Mouse (Mus musculus) spleen, adult 2 months (tissue): Measurements from ENCODE around the gene Wfdc1. TPM values are rescaled to one million over a fixed set of nuclear protein-coding genes. Genes with fewer than 3 reads are reported as not detected.

Source experiments
- DNase-seq, 2 experiments: peaks; one replicate each; pipeline versions ENCODE4 v3.0.0 to v3.0.0-alpha.2; 2012 to 2021; ENCODE audit warnings: low spot score in 2 of 2, low read depth in 1 of 2
- H3K27ac ChIP-seq: fragments of 200-500 bp; 2 replicates; pipeline ENCODE4 v1.5.1; 2012; ENCODE audit warnings: low read length, inconsistent platforms; ENCODE audit not compliant: insufficient read depth
- H3K27me3 ChIP-seq: fragments of 200-500 bp; 2 replicates; pipeline ENCODE4 v1.6.1; 2012; ENCODE audit warnings: mild to moderate bottlenecking, moderate library complexity, low read length, inconsistent platforms; ENCODE audit not compliant: control insufficient read depth, insufficient read depth
- H3K36me3 ChIP-seq: fragments of 200-500 bp; 2 replicates; pipeline ENCODE4 v1.6.1; 2012; ENCODE audit warnings: mild to moderate bottlenecking, low read length, inconsistent platforms; ENCODE audit not compliant: control insufficient read depth, insufficient read depth
- H3K4me1 ChIP-seq: fragments of 200-500 bp; 2 replicates; pipeline ENCODE4 v1.6.1; 2011; ENCODE audit warnings: inconsistent platforms; ENCODE audit not compliant: control insufficient read depth, insufficient read depth, insufficient read length
- H3K4me3 ChIP-seq: fragments of 200-500 bp; 2 replicates; pipeline ENCODE4 v1.5.1; 2011; ENCODE audit warnings: mild to moderate bottlenecking, inconsistent platforms; ENCODE audit not compliant: insufficient read depth, insufficient read length; ENCODE audit errors: extremely low read depth
- CTCF ChIP-seq: fragments of 200-500 bp; IDR thresholded peaks from 2 replicates; pipeline ENCODE4 v1.5.1; 2011; ENCODE audit warnings: mild to moderate bottlenecking, inconsistent platforms; ENCODE audit not compliant: insufficient read depth, insufficient read length, insufficient replicate concordance; ENCODE audit errors: extremely low read depth
- POLR2A ChIP-seq: fragments of 200-500 bp; IDR thresholded peaks from 2 replicates; pipeline ENCODE4 v1.6.1; 2011; ENCODE audit warnings: low read depth, low read length, inconsistent platforms
- WGBS: fragments of 180-500 bp; shearing (Covaris S2); methylation state at CpG from one replicate; pipeline ENCODE4 v1.1.7; 2018; 5-methylcytosine and 5-hydroxymethylcytosine counted together
- polyA plus RNA-seq: library from polyadenylated mRNA; depleted of rRNA; stranded (reverse); fragments of >200 nt; gene quantifications from 2 replicates; pipeline ENCODE4 v1.2.3, GENCODE M21; 2012

Gene Wfdc1
- polyA plus RNA-seq, 1 experiment: 5.8 TPM

DNA sequence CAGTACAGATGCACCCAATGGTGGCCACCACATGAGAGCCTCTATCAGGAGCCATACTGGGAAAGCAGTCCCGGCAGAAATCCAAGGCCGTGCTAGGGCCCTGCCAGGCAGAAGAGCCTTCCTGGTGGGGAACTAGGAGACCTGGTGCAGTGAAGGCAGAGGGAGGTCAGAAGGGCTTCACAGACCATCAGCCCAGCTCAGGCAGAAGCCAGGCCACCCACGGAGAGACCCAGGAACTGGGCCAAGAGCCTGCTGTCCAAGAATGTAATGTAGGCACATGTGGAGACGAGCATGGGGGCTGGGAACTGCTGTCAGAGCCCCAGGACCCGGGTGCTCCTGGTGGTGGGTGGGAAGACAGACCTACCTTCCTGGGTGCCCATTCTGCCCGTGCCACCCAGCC is 895 bp upstream of the Wfdc1 start:
- DNase-seq: no peak
- no peak overlapping the region for H3K27ac ChIP-seq
- 80% methylated on average over 6 of the region's 6 CpGs for WGBS
- H3K27me3 ChIP-seq: no peaks in the 10 kb centered on the region
- no peak overlapping the region for H3K4me3 ChIP-seq
- no peaks in the 10 kb centered on the region for H3K36me3 ChIP-seq
- H3K4me1 ChIP-seq: no peaks in the 10 kb centered on the region; the same call in 1 of the 2 replicates
- no peak for TF ChIP-seq CTCF
- no peak for TF ChIP-seq POLR2A

DNA sequence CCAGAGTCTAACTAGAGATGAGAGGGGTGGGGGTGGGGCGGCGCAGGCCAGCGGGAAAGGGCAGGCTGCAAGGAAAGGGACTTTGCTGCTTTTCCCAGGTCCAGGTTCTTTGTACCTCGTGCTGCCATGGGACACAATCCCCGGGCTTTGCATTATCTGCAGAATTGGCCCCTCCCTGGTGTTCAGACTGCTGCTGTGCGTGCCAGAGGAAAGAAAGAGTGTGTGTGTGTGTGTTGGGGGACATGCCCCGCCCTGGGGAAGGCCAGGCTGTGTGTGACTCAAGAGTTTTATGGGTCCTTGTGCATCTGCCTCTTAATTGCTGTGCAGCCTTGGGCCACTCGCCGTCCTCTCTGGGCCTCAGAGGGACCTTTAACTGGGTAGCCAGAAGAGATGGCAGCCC is 2.3 kb downstream of the Wfdc1 start:
- Histone ChIP-seq H3K36me3 (no peaks in the 10 kb centered on the region), H3K4me1 (no peaks in the 10 kb centered on the region), H3K4me3 (no peak overlapping the region), H3K27ac (no peak overlapping the region), H3K27me3 (no peaks in the 10 kb centered on the region)
- 77% methylated on average over 9 of the region's 9 CpGs for WGBS
- TF ChIP-seq POLR2A (no peak), CTCF (no peak)
- no peak for DNase-seq

DNA sequence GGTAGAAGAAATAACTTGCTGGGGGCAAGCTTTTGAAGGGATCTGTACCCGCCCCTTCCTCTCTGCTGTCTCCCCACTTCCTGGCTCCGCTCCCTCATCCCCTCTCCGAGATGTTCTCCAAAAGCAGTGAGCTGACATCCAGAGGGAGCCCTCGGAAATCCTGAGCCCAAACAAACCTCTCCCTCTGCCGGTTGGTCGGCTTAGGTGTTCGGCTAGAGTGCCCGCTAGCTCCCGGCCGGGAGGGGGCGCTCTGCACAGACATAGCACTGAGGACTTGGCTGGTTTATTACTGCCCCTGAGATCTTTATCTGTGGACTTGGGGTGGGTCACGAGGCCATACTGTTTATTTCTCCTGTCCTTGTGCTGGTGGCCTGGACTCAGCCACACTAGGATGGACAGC is 3.1 kb downstream of the Wfdc1 start:
- Histone ChIP-seq H3K27me3 (no peaks in the 10 kb centered on the region), H3K36me3 (no peaks in the 10 kb centered on the region), H3K27ac (no peak overlapping the region), H3K4me3 (no peak overlapping the region), H3K4me1 (no peaks in the 10 kb centered on the region)
- WGBS: 55% methylated on average over 12 of the region's 12 CpGs
- TF ChIP-seq CTCF (peak; percentile 19; the same call in 1 of the 2 replicates), POLR2A (no peak)
- no peak for DNase-seq

GRCm38 (mm10) chr8:119670419-119671091 is 4.4 kb downstream of the Wfdc1 start:
- H3K27ac ChIP-seq: no peak overlapping the region
- WGBS: 71% methylated on average over 16 of the region's 16 CpGs

DNA sequence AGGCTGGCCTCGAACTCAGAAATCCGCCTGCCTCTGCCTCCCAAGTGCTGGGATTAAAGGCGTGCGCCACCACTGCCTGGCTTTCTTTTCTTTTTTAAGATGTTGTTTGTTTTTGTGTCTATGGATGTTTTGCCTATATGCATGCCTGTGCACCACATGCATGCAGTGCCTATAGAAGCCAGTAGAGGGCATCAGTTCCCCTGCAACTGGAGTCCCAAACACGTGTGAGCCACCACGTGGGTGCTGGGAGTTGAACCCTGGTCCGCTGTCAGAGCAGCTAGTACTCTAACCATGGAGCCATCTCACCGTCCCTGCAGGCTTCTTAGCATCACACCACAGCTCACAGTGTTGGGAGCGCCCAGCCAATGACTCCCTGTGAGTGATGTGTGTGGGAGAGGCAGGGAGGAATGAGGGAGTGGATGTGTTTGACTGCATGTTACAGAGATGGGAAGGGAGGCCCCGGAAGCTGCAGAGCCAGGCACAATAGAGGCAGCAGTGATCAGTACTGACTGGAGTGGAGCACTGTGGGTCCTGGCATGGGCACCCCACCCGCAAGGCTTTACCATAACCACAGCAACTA is 7.9 kb downstream of the Wfdc1 start:
- 85% methylated on average over 11 of the region's 11 CpGs for WGBS
- Histone ChIP-seq H3K27me3 (no peaks in the 10 kb centered on the region), H3K36me3 (no peaks in the 10 kb centered on the region), H3K27ac (no peak overlapping the region), H3K4me1 (no peaks in the 10 kb centered on the region), H3K4me3 (no peak overlapping the region)
- no peak for DNase-seq
- TF ChIP-seq CTCF: no peak
- no peak for TF ChIP-seq POLR2A

More at GRCm38 (mm10) chr8:119670419-119671091, 4.4 kb downstream of the Wfdc1 start:
- no peak for DNase-seq
- no peaks in the 10 kb centered on the region for H3K27me3 ChIP-seq
- TF ChIP-seq POLR2A: no peak
- no peak for TF ChIP-seq CTCF
- H3K4me3 ChIP-seq: no peak overlapping the region
- no peaks in the 10 kb centered on the region for H3K4me1 ChIP-seq
- H3K36me3 ChIP-seq: no peaks in the 10 kb centered on the region

- Histone ChIP-seq H3K27ac (no peak overlapping the region), H3K4me3 (no peak overlapping the region), H3K27me3 (no peaks in the 10 kb centered on the region), H3K36me3 (no peaks in the 10 kb centered on the region), H3K4me1 (no peaks in the 10 kb centered on the region)
- 90% methylated on average over 5 of the region's 5 CpGs for WGBS
- TF ChIP-seq CTCF: no peak
- no peak for TF ChIP-seq POLR2A
- no peak for DNase-seq
Observed at GRCm38 (mm10) chr8:119675457-119675856, 9.3 kb downstream of the Wfdc1 start.

GRCm38 (mm10) chr8:119676389-119676788 is 10.2 kb downstream of the Wfdc1 start:
- WGBS: 5% methylated on average over 8 of the region's 8 CpGs
- TF ChIP-seq POLR2A (no peak), CTCF (peak; percentile 89; the same call in 1 of the 2 replicates)

More at GRCm38 (mm10) chr8:119676389-119676788, 10.2 kb downstream of the Wfdc1 start:
- no peak overlapping the region for H3K27ac ChIP-seq
- H3K27me3 ChIP-seq: no peaks in the 10 kb centered on the region
- H3K4me1 ChIP-seq: no peaks in the 10 kb centered on the region
- DNase-seq: peak; percentile 52 to 73
- no peaks in the 10 kb centered on the region for H3K36me3 ChIP-seq
- H3K4me3 ChIP-seq: no peak overlapping the region
